Comparison of ENCODE assay signal across 10 mouse cellular contexts in genomic region chr15:6702164-6702563, GRCm38 (mm10). TPM values are rescaled to one million over a fixed set of nuclear protein-coding genes. Genes with fewer than 3 reads are reported as not detected.
DNase-seq lines count a peak whose midpoint lies in the region; ATAC-seq and TF ChIP-seq lines count a peak whose summit lies in the region.
"Had no signal": no experiment of that assay in that cellular context is flagged by ENCODE, and none has a peak within 500 bp of the region (broad histone marks: within the 10 kb centered on the region; RNA-seq: fewer than 3 reads in every experiment).

No protein-coding gene starts in this region.

- no peak overlapping the region for H3K9ac ChIP-seq in hindbrain, postnatal 0 days (replicated peaks; ENCODE audit: low read length)
- no peak overlapping the region for H3K9ac ChIP-seq in hindbrain, embryonic 14.5 days
- no peak overlapping the region for H3K9ac ChIP-seq in heart, embryonic 12.5 days

- H3K4me3 ChIP-seq in hindbrain, postnatal 0 days (ENCODE audit: low read length): no peak overlapping the region
- no peak overlapping the region for H3K4me3 ChIP-seq in hindbrain, embryonic 14.5 days (replicated peaks; ENCODE audit: low read length)
- no peak overlapping the region for H3K4me3 ChIP-seq in heart, embryonic 12.5 days
- H3K4me3 ChIP-seq: embryonic facial prominence, embryonic 10.5 days had no signal

- 71% methylated on average over 2 of the region's 2 CpGs for WGBS in hindbrain, postnatal 0 days
- 86% methylated on average over 2 of the region's 2 CpGs for WGBS in hindbrain, embryonic 14.5 days
- WGBS in heart, embryonic 12.5 days: 67% methylated on average over 2 of the region's 2 CpGs

- H3K9me3 ChIP-seq in hindbrain, postnatal 0 days (ENCODE audit: low read length): no peaks in the 10 kb centered on the region
- H3K9me3 ChIP-seq in hindbrain, embryonic 14.5 days (ENCODE audit: control insufficient read depth, low read length): no peaks in the 10 kb centered on the region
- no peaks in the 10 kb centered on the region for H3K9me3 ChIP-seq in heart, embryonic 12.5 days (replicated peaks)
- H3K9me3 ChIP-seq: embryonic facial prominence, embryonic 10.5 days had no signal

- H3K4me1 ChIP-seq in hindbrain, postnatal 0 days (ENCODE audit: insufficient read depth, low read length): no peaks in the 10 kb centered on the region
- no peaks in the 10 kb centered on the region for H3K4me1 ChIP-seq in hindbrain, embryonic 14.5 days (replicated peaks; ENCODE audit: control insufficient read depth, insufficient read depth, low read length)
- H3K4me1 ChIP-seq in heart, embryonic 12.5 days (replicated peaks): 0 out of 2 replicates have a peak, but pooled peaks cover 3% of the 10 kb centered on the region
- H3K4me1 ChIP-seq: embryonic facial prominence, embryonic 10.5 days had no signal

- DNase-seq in hindbrain, postnatal 0 days (ENCODE audit: low spot score): no peak
- no peak for DNase-seq in hindbrain, embryonic 14.5 days (ENCODE audit: low spot score)
- DNase-seq in thymus, postnatal 4 days: peak; percentile 46
- no peak for DNase-seq in thymus, postnatal 0 days (ENCODE audit: low spot score)
- no peak for DNase-seq in urinary bladder, postnatal 14 days (ENCODE audit: low spot score)
- no peak for DNase-seq in gastrocnemius, adult 18-20 months (ENCODE audit: low spot score)
- DNase-seq: gastrocnemius, postnatal 14 days had no signal

- ATAC-seq in hindbrain, postnatal 0 days: no peak
- ATAC-seq in hindbrain, embryonic 14.5 days (ENCODE audit: low FRiP score): no peak
- peak; percentile 87 for ATAC-seq in erythroblast, adult 5-6 weeks (replicated peaks; ENCODE audit: low FRiP score, poor library complexity, severe bottlenecking)
- no peak for ATAC-seq in heart, embryonic 12.5 days (ENCODE audit: insufficient number of reproducible peaks, low FRiP score)

- no peaks in the 10 kb centered on the region for H3K27me3 ChIP-seq in hindbrain, postnatal 0 days (ENCODE audit: insufficient read depth, low read length)
- H3K27me3 ChIP-seq in hindbrain, embryonic 14.5 days (ENCODE audit: control insufficient read depth, insufficient read depth, low read length): no peaks in the 10 kb centered on the region
- no peaks in the 10 kb centered on the region for H3K27me3 ChIP-seq in heart, embryonic 12.5 days (replicated peaks)

- H3K27ac ChIP-seq in hindbrain, postnatal 0 days: no peak overlapping the region
- no peak overlapping the region for H3K27ac ChIP-seq in hindbrain, embryonic 14.5 days
- H3K27ac ChIP-seq in heart, embryonic 12.5 days (ENCODE audit: poor library complexity, severe bottlenecking): no peak overlapping the region
- H3K27ac ChIP-seq: embryonic facial prominence, embryonic 10.5 days had no signal

- no peak overlapping the region for H3K4me2 ChIP-seq in hindbrain, postnatal 0 days (ENCODE audit: low read depth, low read length)
- no peak overlapping the region for H3K4me2 ChIP-seq in hindbrain, embryonic 14.5 days (replicated peaks)
- H3K4me2 ChIP-seq in heart, embryonic 12.5 days: no peak overlapping the region

- H3K36me3 ChIP-seq in hindbrain, postnatal 0 days (ENCODE audit: insufficient read depth, low read length): no peaks in the 10 kb centered on the region
- no peaks in the 10 kb centered on the region for H3K36me3 ChIP-seq in hindbrain, embryonic 14.5 days (replicated peaks; ENCODE audit: control insufficient read depth, insufficient read depth)
- H3K36me3 ChIP-seq in heart, embryonic 12.5 days: no peaks in the 10 kb centered on the region
- H3K36me3 ChIP-seq: embryonic facial prominence, embryonic 10.5 days had no signal

- peak; percentile 34 for TF ChIP-seq CTCF in hindbrain, postnatal 0 days (IDR thresholded peaks at IDR 0.05; ENCODE audit: low read depth)

RNA-seq across cellular contexts. Expression of gene Rictor, which starts 6.0 kb away (rescaled TPM):
- total RNA-seq in hindbrain, postnatal 0 days (2014; rRNA removed): 27.7 and 30.9 TPM in 2 replicates
- 34.6 and 36.7 TPM in 2 replicates for polyA plus RNA-seq in hindbrain, postnatal 0 days (2015; fragmentation: Nextera tagmentation; extraction: Ambion mirVana)
- polyA plus RNA-seq in hindbrain, embryonic 14.5 days (2014; fragmentation: Nextera tagmentation; extraction: Ambion mirVana): 53.9 and 54.8 TPM in 2 replicates
- polyA plus RNA-seq in thymus, postnatal 0 days (2015; fragmentation: Nextera tagmentation; extraction: Ambion mirVana): 60.2 and 75.7 TPM in 2 replicates
- 50.7 and 66.9 TPM in 2 replicates for total RNA-seq in erythroblast, adult 5-6 weeks (2015; ENCODE audit: low replicate concordance)
- 116 and 118 TPM in 2 replicates for total RNA-seq in erythroblast, adult 5-6 weeks (2017; ENCODE audit: low replicate concordance)
- polyA plus RNA-seq in heart, embryonic 12.5 days (2016; fragmentation: Nextera tagmentation; extraction: Ambion mirVana): 33.5 and 34.4 TPM in 2 replicates
- total RNA-seq in gastrocnemius, adult 18-20 months (2021): 10 to 100 TPM; 10.0 to 13.3 TPM
